Mouse (Mus musculus) heart, adult 2 months (tissue): ENCODE measurements around the gene Slc25a28.

Experiments
- CTCF ChIP-seq: fragments of 200-600 bp; IDR thresholded peaks from 2 replicates; pipeline ENCODE4 v1.8.1; 2022; ENCODE audit warnings: antibody characterized with exemption, mild to moderate bottlenecking, moderate library complexity
- POLR2A ChIP-seq: fragments of 200-500 bp; IDR thresholded peaks from 2 replicates; pipeline ENCODE4 v1.6.1; 2011; ENCODE audit warnings: mild to moderate bottlenecking, low read depth, low read length, control low read depth; ENCODE audit not compliant: insufficient read depth

DNA sequence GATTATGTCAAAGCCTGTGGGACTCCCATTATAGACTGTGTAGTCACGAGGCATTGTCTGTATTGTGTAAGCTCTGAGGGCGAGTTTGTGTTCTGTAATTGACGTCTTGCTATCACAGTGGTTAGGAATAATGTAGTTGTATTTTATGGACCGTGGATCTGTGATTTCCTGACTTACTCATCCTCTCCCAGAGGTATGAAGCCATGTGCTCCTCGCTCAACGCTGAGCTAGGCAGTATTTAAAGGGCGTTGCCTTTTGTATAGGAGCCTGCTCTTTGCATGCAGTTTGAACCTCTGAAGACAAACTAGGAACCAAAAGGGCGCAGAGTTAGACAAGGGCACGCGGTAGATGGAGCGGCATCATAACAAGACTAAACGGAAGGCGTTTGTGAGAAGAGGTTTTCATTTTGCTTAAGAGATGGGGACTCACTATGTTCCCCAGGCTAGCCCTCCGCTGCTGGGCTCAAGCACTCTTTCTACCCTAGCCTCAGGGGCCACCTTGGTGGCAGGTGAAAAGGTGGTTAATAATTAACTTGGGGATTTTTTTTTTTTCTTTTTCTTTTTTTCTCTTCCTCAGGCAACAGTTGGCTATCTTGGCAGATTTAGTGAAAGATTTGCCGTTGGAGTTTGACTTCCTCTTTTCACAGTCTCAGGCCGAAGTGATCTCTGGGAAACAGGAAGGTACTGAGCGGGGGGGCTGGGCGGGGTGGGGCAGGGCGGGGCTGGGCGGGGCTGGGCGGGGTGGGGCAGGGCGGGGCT is 36.7 kb upstream of the Slc25a28 start:
- TF ChIP-seq CTCF (no peak), POLR2A (no peak)
